Mouse (Mus musculus): ENCODE measurements around the gene Zfp574. TPM values are rescaled to one million over a fixed set of nuclear protein-coding genes. Genes with fewer than 3 reads are reported as not detected.

The Zfp574 gene
- polyA plus RNA-seq (2012; rRNA removed; ENCODE audit: low replicate concordance), result 15.4 and 37.3 TPM in 2 replicates

GRCm38 (mm10) chr7:25071979-25072715, at the start of gene Zfp574, which contains the start of gene Grik5:
TSS of gene Zfp574 (plus strand) at chr7:25072567.
TSS of gene Grik5 (minus strand) at chr7:25072346.

Other genes starting within 250 kb of the Zfp574 start
- gene Gm9844, start 210.4 kb upstream of the Zfp574 start, polyA plus RNA-seq (2012; rRNA removed; ENCODE audit: low replicate concordance), result 3.5 and 6.8 TPM in 2 replicates
- gene Lypd4, start 202.6 kb upstream of the Zfp574 start, polyA plus RNA-seq (2012; rRNA removed; ENCODE audit: low replicate concordance), result not detected in 2 replicates
- 0.20 TPM in 1 of 2 replicates, not detected in the other for gene Dmrtc2, start 202.5 kb upstream of the Zfp574 start, polyA plus RNA-seq (2012; rRNA removed; ENCODE audit: low replicate concordance)
- gene Rps19, start 188.2 kb upstream of the Zfp574 start, polyA plus RNA-seq (2012; rRNA removed; ENCODE audit: low replicate concordance), result 506 and 945 TPM in 2 replicates
- 2.0 and 3.7 TPM in 2 replicates for gene Cd79a, start 175.2 kb upstream of the Zfp574 start, polyA plus RNA-seq (2012; rRNA removed; ENCODE audit: low replicate concordance)
- 231 and 248 TPM in 2 replicates for gene Arhgef1, start 169.7 kb upstream of the Zfp574 start, polyA plus RNA-seq (2012; rRNA removed; ENCODE audit: low replicate concordance)
- not detected in 2 replicates for gene Gm4881, start 128.1 kb upstream of the Zfp574 start, polyA plus RNA-seq (2012; rRNA removed; ENCODE audit: low replicate concordance)
- gene Rabac1, start 99.8 kb upstream of the Zfp574 start, polyA plus RNA-seq (2012; rRNA removed; ENCODE audit: low replicate concordance), result 496 and 596 TPM in 2 replicates
- gene Atp1a3, start 66.6 kb upstream of the Zfp574 start, polyA plus RNA-seq (2012; rRNA removed; ENCODE audit: low replicate concordance), result 14.8 and 16.0 TPM in 2 replicates
- gene Grik5, start 221 bp upstream of the Zfp574 start, polyA plus RNA-seq (2012; rRNA removed; ENCODE audit: low replicate concordance), result 14.7 and 51.0 TPM in 2 replicates
- 1.4 and 3.7 TPM in 2 replicates for gene Pou2f2, start 107.2 kb downstream of the Zfp574 start, polyA plus RNA-seq (2012; rRNA removed; ENCODE audit: low replicate concordance)
- 18.8 and 21.7 TPM in 2 replicates for gene Dedd2, start 148.0 kb downstream of the Zfp574 start, polyA plus RNA-seq (2012; rRNA removed; ENCODE audit: low replicate concordance)
- 8.3 and 13.8 TPM in 2 replicates for gene Zfp526, start 148.9 kb downstream of the Zfp574 start, polyA plus RNA-seq (2012; rRNA removed; ENCODE audit: low replicate concordance)
- 97.7 and 141 TPM in 2 replicates for gene Gsk3a, start 165.3 kb downstream of the Zfp574 start, polyA plus RNA-seq (2012; rRNA removed; ENCODE audit: low replicate concordance)
- gene Erf, start 178.2 kb downstream of the Zfp574 start, polyA plus RNA-seq (2012; rRNA removed; ENCODE audit: low replicate concordance), result 14.5 and 48.6 TPM in 2 replicates
- gene Cic, start 195.1 kb downstream of the Zfp574 start, polyA plus RNA-seq (2012; rRNA removed; ENCODE audit: low replicate concordance), result 48.8 and 107 TPM in 2 replicates
- gene Pafah1b3, start 225.4 kb downstream of the Zfp574 start, polyA plus RNA-seq (2012; rRNA removed; ENCODE audit: low replicate concordance), result 8.8 and 65.1 TPM in 2 replicates
- 0.13 TPM in 1 of 2 replicates, not detected in the other for gene Prr19, start 228.8 kb downstream of the Zfp574 start, polyA plus RNA-seq (2012; rRNA removed; ENCODE audit: low replicate concordance)
- gene Tmem145, start 233.5 kb downstream of the Zfp574 start, polyA plus RNA-seq (2012; rRNA removed; ENCODE audit: low replicate concordance), result 0.10 TPM in 1 of 2 replicates, not detected in the other
- gene Megf8, start 244.6 kb downstream of the Zfp574 start, polyA plus RNA-seq (2012; rRNA removed; ENCODE audit: low replicate concordance), result 43.2 and 55.7 TPM in 2 replicates